Mouse (Mus musculus): ENCODE data around the gene Agmat. TPM values are rescaled to one million over a fixed set of nuclear protein-coding genes. Genes with fewer than 3 reads are reported as not detected.

The Agmat gene
- polyA plus RNA-seq, 1 experiment from 2014 or later: not detected

DNA sequence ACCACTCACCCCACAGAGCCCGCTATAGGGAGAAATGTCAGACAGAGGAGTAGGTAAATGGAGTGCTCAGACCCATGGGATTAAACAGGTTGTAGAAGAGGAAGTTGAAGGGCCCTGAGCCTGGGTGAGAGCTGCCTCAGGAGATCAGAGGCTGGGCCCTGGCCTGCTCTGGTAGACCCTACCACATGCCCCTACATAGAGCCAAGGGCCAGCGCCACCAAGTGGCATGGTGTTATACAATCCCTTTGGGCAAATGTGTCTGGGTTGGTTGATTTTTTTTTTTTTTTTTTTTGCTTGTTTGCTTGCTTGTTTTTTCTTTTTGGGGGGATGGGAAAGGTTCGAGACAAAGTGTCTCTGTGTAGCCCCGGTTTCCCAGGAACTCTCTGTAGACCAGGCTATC lies 57.6 kb downstream of the Agmat start:
- H3K36me3 ChIP-seq: peaks cover 63% of the 10 kb centered on the region
- H3K27ac ChIP-seq (replicated peaks): no peak overlapping the region
- ATAC-seq (ENCODE audit: low FRiP score, low read depth): no peak
- H3K4me1 ChIP-seq: no peaks in the 10 kb centered on the region
- no peak overlapping the region for H3K4me2 ChIP-seq (replicated peaks)
- no peaks in the 10 kb centered on the region for H3K9me3 ChIP-seq
- H3K9ac ChIP-seq (replicated peaks): no peak overlapping the region
- no peaks in the 10 kb centered on the region for H3K27me3 ChIP-seq
- WGBS: 92% methylated on average over 4 of the region's 4 CpGs
- no peak overlapping the region for H3K4me3 ChIP-seq

DNA sequence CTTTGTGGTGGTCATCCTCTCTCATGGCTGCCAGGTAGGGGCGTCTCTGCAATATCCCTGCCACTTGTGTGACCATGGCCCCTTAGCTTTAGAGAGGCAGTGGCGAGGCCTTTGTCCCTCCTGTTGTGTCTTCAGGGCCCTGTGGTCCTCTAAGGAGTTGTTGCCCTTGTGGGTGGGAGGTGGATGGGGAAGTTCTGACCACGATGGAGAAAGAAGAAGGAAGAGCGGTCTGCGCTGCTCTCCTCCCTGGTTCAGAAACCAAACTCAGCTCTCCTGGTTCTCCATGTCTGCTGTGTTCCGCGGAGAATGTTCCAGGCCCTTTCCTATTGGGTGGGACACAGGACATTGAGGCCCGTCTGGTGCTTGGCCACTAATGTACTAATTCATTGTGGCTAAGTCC lies 59.4 kb downstream of the Agmat start:
- Histone ChIP-seq H3K4me2 (replicated peaks) (no peak overlapping the region), H3K27ac (replicated peaks) (no peak overlapping the region), H3K9me3 (no peaks in the 10 kb centered on the region), H3K4me3 (no peak overlapping the region), H3K36me3 (peaks cover 78% of the 10 kb centered on the region), H3K9ac (replicated peaks) (no peak overlapping the region), H3K4me1 (no peaks in the 10 kb centered on the region), H3K27me3 (no peaks in the 10 kb centered on the region)
- ATAC-seq (ENCODE audit: low FRiP score, low read depth): no peak
- 95% methylated on average over 8 of the region's 8 CpGs for WGBS

Other genes with a start within 250 kb of the Agmat start
- 22.2 and 24.2 TPM in 2 replicates for gene Spen, start 208.1 kb upstream of the Agmat start, polyA plus RNA-seq (2016; fragmentation: Nextera tagmentation; extraction: Ambion mirVana)
- gene Fblim1, start 140.6 kb upstream of the Agmat start, polyA plus RNA-seq (2016; fragmentation: Nextera tagmentation; extraction: Ambion mirVana): 22.2 and 28.7 TPM in 2 replicates
- gene Tmem82, start 128.0 kb upstream of the Agmat start, polyA plus RNA-seq (2016; fragmentation: Nextera tagmentation; extraction: Ambion mirVana): 0.26 and 0.41 TPM in 2 replicates
- gene Slc25a34, start 122.9 kb upstream of the Agmat start, polyA plus RNA-seq (2016; fragmentation: Nextera tagmentation; extraction: Ambion mirVana): 0.06 TPM in 1 of 2 replicates, not detected in the other
- 6.1 and 7.6 TPM in 2 replicates for gene Plekhm2, start 81.8 kb upstream of the Agmat start, polyA plus RNA-seq (2016; fragmentation: Nextera tagmentation; extraction: Ambion mirVana)
- gene Rsc1a1, start 61.1 kb upstream of the Agmat start, polyA plus RNA-seq (2016; fragmentation: Nextera tagmentation; extraction: Ambion mirVana): not detected in 2 replicates
- gene Ddi2, start 23.3 kb upstream of the Agmat start, polyA plus RNA-seq (2016; fragmentation: Nextera tagmentation; extraction: Ambion mirVana): 25.7 and 28.4 TPM in 2 replicates
- gene Dnajc16, start 44.3 kb downstream of the Agmat start, polyA plus RNA-seq (2016; fragmentation: Nextera tagmentation; extraction: Ambion mirVana): 6.7 and 6.8 TPM in 2 replicates
- 24.9 and 27.0 TPM in 2 replicates for gene Casp9, start 46.9 kb downstream of the Agmat start, polyA plus RNA-seq (2016; fragmentation: Nextera tagmentation; extraction: Ambion mirVana)
- not detected in 2 replicates for gene Cela2a, start 79.5 kb downstream of the Agmat start, polyA plus RNA-seq (2016; fragmentation: Nextera tagmentation; extraction: Ambion mirVana)
- not detected in 2 replicates for gene Ctrc, start 99.7 kb downstream of the Agmat start, polyA plus RNA-seq (2016; fragmentation: Nextera tagmentation; extraction: Ambion mirVana)
- 96.8 and 112 TPM in 2 replicates for gene Efhd2, start 128.2 kb downstream of the Agmat start, polyA plus RNA-seq (2016; fragmentation: Nextera tagmentation; extraction: Ambion mirVana)

All from midbrain, embryonic 12.5 days (tissue).